Mouse (Mus musculus): Measurements from ENCODE around the gene Actrt3. TPM values are rescaled to one million over a fixed set of nuclear protein-coding genes. Genes with fewer than 3 reads are reported as not detected.

The Actrt3 gene
- polyA plus RNA-seq, 1 experiment from 2014 or later: not detected

GRCm38 (mm10) chr3:30620132-30620531, 20.4 kb upstream of the Actrt3 start:
- Histone ChIP-seq H3K27me3 (ENCODE audit: insufficient read depth, low read length) (no peaks in the 10 kb centered on the region), H3K4me1 (ENCODE audit: insufficient read depth) (no peaks in the 10 kb centered on the region), H3K9ac (no peak overlapping the region), H3K27ac (ENCODE audit: low read depth) (no peak overlapping the region), H3K9me3 (ENCODE audit: low read depth, low read length) (no peaks in the 10 kb centered on the region), H3K4me3 (ENCODE audit: low read depth, low read length) (no peak overlapping the region), H3K4me2 (no peak overlapping the region), H3K36me3 (ENCODE audit: insufficient read depth) (peaks cover 33% of the 10 kb centered on the region)
- no peak for ATAC-seq (ENCODE audit: insufficient read depth)
- 61% methylated on average over 8 of the region's 8 CpGs for WGBS
- DNase-seq: no peak
- no peak for TF ChIP-seq CTCF (IDR thresholded peaks at IDR 0.05; ENCODE audit: low read depth)

GRCm38 (mm10) chr3:30610930-30611329, 11.2 kb upstream of the Actrt3 start:
- DNase-seq (no peak), ATAC-seq (ENCODE audit: insufficient read depth) (no peak)
- H3K4me2 ChIP-seq: no peak overlapping the region
- no peaks in the 10 kb centered on the region for H3K4me1 ChIP-seq (ENCODE audit: insufficient read depth)
- H3K9me3 ChIP-seq (ENCODE audit: low read depth, low read length): no peaks in the 10 kb centered on the region
- 89% methylated on average over 4 of the region's 4 CpGs for whole genome bisulfite sequencing
- TF ChIP-seq CTCF (IDR thresholded peaks at IDR 0.05; ENCODE audit: low read depth): no peak
- H3K9ac ChIP-seq: no peak overlapping the region
- no peak overlapping the region for H3K4me3 ChIP-seq (ENCODE audit: low read depth, low read length)
- H3K36me3 ChIP-seq (ENCODE audit: insufficient read depth): peaks cover 83% of the 10 kb centered on the region
- no peak overlapping the region for H3K27ac ChIP-seq (ENCODE audit: low read depth)
- H3K27me3 ChIP-seq (ENCODE audit: insufficient read depth, low read length): no peaks in the 10 kb centered on the region

GRCm38 (mm10) chr3:30608999-30609398, 9.3 kb upstream of the Actrt3 start:
- ATAC-seq (ENCODE audit: insufficient read depth) (no peak), DNase-seq (no peak)
- H3K9ac ChIP-seq: no peak overlapping the region
- TF ChIP-seq CTCF (IDR thresholded peaks at IDR 0.05; ENCODE audit: low read depth): no peak
- H3K36me3 ChIP-seq (ENCODE audit: insufficient read depth): peaks cover 80% of the 10 kb centered on the region
- H3K4me2 ChIP-seq: no peak overlapping the region
- no peaks in the 10 kb centered on the region for H3K9me3 ChIP-seq (ENCODE audit: low read depth, low read length)
- WGBS: 80% methylated on average over 3 of the region's 3 CpGs
- H3K27ac ChIP-seq (ENCODE audit: low read depth): no peak overlapping the region
- no peak overlapping the region for H3K4me3 ChIP-seq (ENCODE audit: low read depth, low read length)
- no peaks in the 10 kb centered on the region for H3K4me1 ChIP-seq (ENCODE audit: insufficient read depth)
- H3K27me3 ChIP-seq (ENCODE audit: insufficient read depth, low read length): no peaks in the 10 kb centered on the region

- ATAC-seq (ENCODE audit: insufficient read depth) (no peak), DNase-seq (no peak)
- Histone ChIP-seq H3K4me1 (ENCODE audit: insufficient read depth) (peaks cover 5% of the 10 kb centered on the region), H3K9me3 (ENCODE audit: low read depth, low read length) (no peaks in the 10 kb centered on the region), H3K4me2 (peak overlapping the region; percentile 90), H3K36me3 (ENCODE audit: insufficient read depth) (peaks cover 34% of the 10 kb centered on the region), H3K27me3 (ENCODE audit: insufficient read depth, low read length) (no peaks in the 10 kb centered on the region), H3K9ac (peak overlapping the region; percentile 85), H3K4me3 (ENCODE audit: low read depth, low read length) (peak overlapping the region; percentile 91), H3K27ac (ENCODE audit: low read depth) (no peak overlapping the region)
- WGBS: 38% methylated on average over 10 of the region's 10 CpGs
- TF ChIP-seq CTCF (IDR thresholded peaks at IDR 0.05; ENCODE audit: low read depth): no peak
These were observed 3.5 kb upstream of the Actrt3 start for GRCm38 (mm10) chr3:30603256-30603655.

- H3K9me3 ChIP-seq (ENCODE audit: low read depth, low read length): no peaks in the 10 kb centered on the region
- peak overlapping the region; percentile 85 for H3K9ac ChIP-seq
- H3K4me2 ChIP-seq: peak overlapping the region; percentile 90
- H3K4me1 ChIP-seq (ENCODE audit: insufficient read depth): peaks cover 5% of the 10 kb centered on the region
- peaks cover 29% of the 10 kb centered on the region for H3K36me3 ChIP-seq (ENCODE audit: insufficient read depth)
- no peak for TF ChIP-seq CTCF (IDR thresholded peaks at IDR 0.05; ENCODE audit: low read depth)
- no peaks in the 10 kb centered on the region for H3K27me3 ChIP-seq (ENCODE audit: insufficient read depth, low read length)
- peak; percentile 69 for DNase-seq
- 0% methylated on average over 27 of the region's 27 CpGs for WGBS
- peak overlapping the region; percentile 91 for H3K4me3 ChIP-seq (ENCODE audit: low read depth, low read length)
- peak overlapping the region; percentile 96 for H3K27ac ChIP-seq (ENCODE audit: low read depth)
- peak; percentile 66 for ATAC-seq (ENCODE audit: insufficient read depth)
These were observed 3.0 kb upstream of the Actrt3 start for GRCm38 (mm10) chr3:30602740-30603098.

- Histone ChIP-seq H3K4me3 (ENCODE audit: low read depth, low read length) (peak within 1 kb of the TSS; percentile 91), H3K9me3 (ENCODE audit: low read depth, low read length) (no peaks in the 10 kb centered on the region), H3K27me3 (ENCODE audit: insufficient read depth, low read length) (no peaks in the 10 kb centered on the region), H3K27ac (ENCODE audit: low read depth) (peak within 1 kb of the TSS; percentile 96), H3K4me2 (peak within 1 kb of the TSS; percentile 90), H3K4me1 (ENCODE audit: insufficient read depth) (peaks cover 5% of the 10 kb centered on the region), H3K36me3 (ENCODE audit: insufficient read depth) (peaks cover 24% of the 10 kb centered on the region), H3K9ac (peak within 1 kb of the TSS; percentile 85)
- ATAC-seq (ENCODE audit: insufficient read depth): peak; percentile 95
- under 1% methylated on average over 40 of the region's 40 CpGs for WGBS
- peak; percentile 71 for TF ChIP-seq CTCF (IDR thresholded peaks at IDR 0.05; ENCODE audit: low read depth)
- DNase-seq: peak; percentile 97
These were observed 2.5 kb upstream of the Actrt3 start, which contains the start of gene Mynn for GRCm38 (mm10) chr3:30602065-30602739. Gene Mynn, plus strand, starts transcription at chr3:30602065.

GRCm38 (mm10) chr3:30601610-30602064, 1.9 kb upstream of the Actrt3 start:
- Histone ChIP-seq H3K4me3 (ENCODE audit: low read depth, low read length) (peak overlapping the region; percentile 91), H3K36me3 (ENCODE audit: insufficient read depth) (peaks cover 21% of the 10 kb centered on the region), H3K9me3 (ENCODE audit: low read depth, low read length) (no peaks in the 10 kb centered on the region), H3K4me1 (ENCODE audit: insufficient read depth) (peaks cover 5% of the 10 kb centered on the region), H3K9ac (peak overlapping the region; percentile 85; the same call in 1 of the 2 replicates), H3K27ac (ENCODE audit: low read depth) (peak overlapping the region; percentile 96), H3K27me3 (ENCODE audit: insufficient read depth, low read length) (no peaks in the 10 kb centered on the region), H3K4me2 (peak overlapping the region; percentile 90)
- WGBS: under 1% methylated on average over 13 of the region's 13 CpGs
- no peak for DNase-seq
- ATAC-seq (ENCODE audit: insufficient read depth): no peak; the same call in 1 of the 2 replicates
- no peak for TF ChIP-seq CTCF (IDR thresholded peaks at IDR 0.05; ENCODE audit: low read depth)
